Mouse (Mus musculus) bone marrow macrophage, adult 2 months (primary cell): ENCODE results near the gene Acsl5. TPM values are rescaled to one million over a fixed set of nuclear protein-coding genes. Genes with fewer than 3 reads are reported as not detected.
A peak's percentile ranks its signal among the peaks of the same experiment; 100 is the strongest.

ENCODE experiments used
- H3K27ac ChIP-seq: 2 replicates; pipeline ENCODE4 v1.5.1; 2012; ENCODE audit warnings: low read depth, low read length; ENCODE audit not compliant: insufficient read depth
- H3K4me1 ChIP-seq: 2 replicates; pipeline ENCODE4 v1.6.1; 2012; ENCODE audit warnings: low read length; ENCODE audit not compliant: control insufficient read depth, insufficient read depth
- H3K4me3 ChIP-seq: 2 replicates; pipeline ENCODE4 v1.5.1; 2012; ENCODE audit warnings: mild to moderate bottlenecking, low read length, moderate library complexity; ENCODE audit not compliant: insufficient read depth
- CTCF ChIP-seq: IDR thresholded peaks from 2 replicates; pipeline ENCODE4 v1.5.1; 2012; ENCODE audit warnings: low read depth, mild to moderate bottlenecking, low read length, moderate library complexity
- POLR2A ChIP-seq: IDR thresholded peaks from 2 replicates; pipeline ENCODE4 v1.6.1; 2012; ENCODE audit warnings: mild to moderate bottlenecking, low read depth, low read length, borderline replicate concordance
- polyA plus RNA-seq: library from polyadenylated mRNA; stranded (reverse); fragments of >200 nt; gene quantifications from 2 replicates; pipeline ENCODE4 v1.2.4, GENCODE M21; 2012; ENCODE audit not compliant: missing spikeins, insufficient read depth, insufficient read length

Acsl5 gene
- polyA plus RNA-seq, 1 experiment: 84.9 TPM

DNA sequence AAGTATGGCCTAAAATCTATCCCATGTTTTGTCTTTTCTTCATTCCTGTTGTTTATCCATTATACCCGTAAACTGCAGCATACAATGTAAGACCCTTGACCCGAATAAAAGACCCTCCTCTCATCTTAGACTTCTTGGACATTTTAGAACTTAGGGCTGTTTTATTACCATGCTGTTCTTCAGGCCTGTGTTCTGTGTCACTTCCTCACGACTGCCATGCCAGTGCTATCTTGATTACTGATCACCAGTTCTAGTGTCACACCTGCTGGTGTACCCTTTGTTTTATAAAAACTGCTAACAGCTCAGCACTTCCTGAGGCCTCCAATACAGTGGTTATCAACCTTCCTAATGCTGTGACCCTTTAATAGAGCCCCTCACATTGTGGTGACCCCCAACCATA is 43.8 kb downstream of the Acsl5 start:
- no peak for TF ChIP-seq CTCF
- TF ChIP-seq POLR2A: no peak
- peaks cover 59% of the 10 kb centered on the region for H3K4me1 ChIP-seq
- H3K27ac ChIP-seq: no peak overlapping the region
- H3K4me3 ChIP-seq: no peak overlapping the region

DNA sequence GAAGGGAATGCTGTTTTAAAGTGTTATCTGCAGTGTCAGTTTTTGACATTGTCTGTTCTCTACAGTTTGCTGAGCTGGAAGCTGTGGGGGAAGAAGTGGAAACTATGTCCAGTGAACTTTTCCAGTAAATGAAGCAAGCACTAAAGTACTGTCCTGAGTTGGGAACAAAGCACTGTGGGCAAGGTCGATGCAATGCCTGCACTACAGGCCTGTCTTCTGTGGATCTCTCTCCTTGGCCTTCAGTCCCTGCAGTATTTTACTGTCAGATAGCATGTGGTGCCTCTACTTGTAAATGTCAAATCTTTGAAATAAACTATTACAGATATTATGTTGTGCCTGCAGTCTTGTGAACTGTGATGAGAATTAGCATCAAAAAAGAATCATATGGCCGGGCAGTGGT is 44.6 kb downstream of the Acsl5 start:
- Histone ChIP-seq H3K4me1 (peaks cover 59% of the 10 kb centered on the region), H3K27ac (no peak overlapping the region), H3K4me3 (no peak overlapping the region)
- TF ChIP-seq POLR2A (no peak), CTCF (no peak)

DNA sequence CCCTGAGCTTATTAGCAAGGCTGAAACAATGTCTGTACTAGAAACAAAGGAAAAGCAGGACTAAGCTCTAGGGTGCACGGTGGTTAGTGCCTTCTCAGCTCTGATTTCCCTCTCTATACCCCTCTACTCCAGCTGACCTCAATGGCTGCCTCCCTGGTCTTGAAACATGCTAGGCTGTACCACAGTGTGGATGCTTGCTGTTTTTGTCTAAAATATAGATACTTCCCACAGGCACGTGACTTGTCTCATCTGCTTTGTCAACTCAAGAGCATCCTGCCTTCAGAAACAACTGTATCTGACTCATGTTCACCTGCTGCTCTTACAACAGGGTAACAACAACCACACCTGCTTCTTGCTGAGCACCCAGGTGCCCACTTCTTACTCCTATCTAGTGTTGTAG is 45.8 kb downstream of the Acsl5 start:
- TF ChIP-seq CTCF (no peak), POLR2A (no peak)
- Histone ChIP-seq H3K27ac (no peak overlapping the region), H3K4me3 (no peak overlapping the region), H3K4me1 (peaks cover 60% of the 10 kb centered on the region)

DNA sequence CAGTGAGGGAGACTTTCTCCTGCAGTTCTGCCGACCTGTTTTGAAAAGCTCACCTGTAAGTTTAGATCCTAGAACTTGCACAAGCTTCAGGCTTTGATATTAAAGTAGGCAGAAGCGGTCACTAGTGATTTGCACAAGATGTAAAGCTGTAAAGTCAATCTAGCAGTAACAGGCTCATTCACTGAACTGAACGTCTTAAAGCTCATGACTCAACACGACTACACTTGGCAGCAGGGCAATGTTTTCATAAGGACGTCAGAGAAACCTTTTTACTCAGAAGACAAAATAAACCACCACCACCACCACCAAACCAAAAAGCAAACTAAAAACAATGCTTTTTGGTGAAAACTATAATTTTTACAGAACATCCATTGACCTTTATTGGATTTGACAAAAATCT is 46.2 kb downstream of the Acsl5 start:
- Histone ChIP-seq H3K4me1 (peaks cover 55% of the 10 kb centered on the region), H3K27ac (no peak overlapping the region), H3K4me3 (no peak overlapping the region)
- TF ChIP-seq CTCF (no peak), POLR2A (no peak)

DNA sequence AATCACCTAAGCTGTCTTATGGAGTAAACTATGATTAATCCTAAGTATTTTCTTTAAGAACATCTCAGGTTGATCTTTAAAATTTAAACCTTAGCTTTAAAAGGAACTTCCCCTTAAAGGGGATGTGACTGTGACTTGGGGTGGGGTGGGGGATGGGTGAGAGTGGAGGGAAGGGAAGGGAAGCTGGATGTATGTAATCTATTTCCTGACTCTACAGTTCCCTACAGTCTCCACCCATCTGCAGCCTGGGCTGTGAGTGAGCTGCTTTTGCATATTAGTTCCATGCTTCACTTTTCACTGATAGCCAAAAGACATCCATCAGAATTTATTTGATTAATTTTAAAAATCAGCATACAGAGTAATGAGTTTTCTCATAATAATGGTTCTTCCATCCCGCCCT is 47.6 kb downstream of the Acsl5 start:
- Histone ChIP-seq H3K4me3 (no peak overlapping the region), H3K4me1 (peaks cover 42% of the 10 kb centered on the region), H3K27ac (no peak overlapping the region)
- TF ChIP-seq POLR2A (no peak), CTCF (no peak)

DNA sequence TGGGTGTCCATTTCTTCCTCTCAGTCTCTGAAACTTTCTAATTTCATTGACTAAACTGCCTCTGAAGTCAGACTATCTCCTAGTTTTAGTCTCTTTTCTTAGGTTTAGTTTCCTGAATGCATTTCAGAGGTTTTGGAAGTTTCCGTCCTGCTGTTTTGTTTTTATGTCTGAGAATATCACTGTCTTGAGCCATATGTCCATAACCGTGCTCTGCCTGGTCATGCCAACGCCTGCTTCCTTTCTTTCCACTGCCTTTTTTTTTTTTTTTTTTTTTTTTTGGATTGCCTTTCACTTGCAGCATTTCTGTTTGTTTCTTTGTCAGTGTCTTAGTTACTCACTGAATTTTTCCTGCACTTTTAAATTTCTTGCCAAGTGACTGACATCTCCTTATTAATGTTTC is 48.8 kb downstream of the Acsl5 start:
- Histone ChIP-seq H3K4me3 (no peak overlapping the region), H3K27ac (0 out of 2 replicates have a peak overlapping the region, but pooled peaks have one; percentile 21), H3K4me1 (peaks cover 39% of the 10 kb centered on the region)
- TF ChIP-seq CTCF (no peak), POLR2A (no peak)

DNA sequence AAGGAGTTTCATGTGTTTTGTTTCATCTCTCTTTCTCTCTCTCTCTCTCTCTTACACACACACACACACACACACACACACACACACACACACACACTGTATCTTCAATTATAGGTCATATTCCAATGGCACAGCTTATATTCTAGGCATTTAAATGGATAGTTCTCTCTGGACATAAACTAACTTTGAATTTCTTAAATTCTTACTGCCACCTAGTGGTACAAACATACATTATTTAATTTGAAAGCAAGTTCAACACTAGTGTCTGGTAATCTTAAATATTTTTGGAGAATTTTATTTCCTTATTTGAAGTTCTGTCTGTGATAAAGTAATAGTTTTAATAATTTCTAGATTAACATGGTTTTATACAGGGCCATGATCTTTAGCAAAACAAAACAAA is 53.3 kb downstream of the Acsl5 start:
- peaks cover 24% of the 10 kb centered on the region for H3K4me1 ChIP-seq

DNA sequence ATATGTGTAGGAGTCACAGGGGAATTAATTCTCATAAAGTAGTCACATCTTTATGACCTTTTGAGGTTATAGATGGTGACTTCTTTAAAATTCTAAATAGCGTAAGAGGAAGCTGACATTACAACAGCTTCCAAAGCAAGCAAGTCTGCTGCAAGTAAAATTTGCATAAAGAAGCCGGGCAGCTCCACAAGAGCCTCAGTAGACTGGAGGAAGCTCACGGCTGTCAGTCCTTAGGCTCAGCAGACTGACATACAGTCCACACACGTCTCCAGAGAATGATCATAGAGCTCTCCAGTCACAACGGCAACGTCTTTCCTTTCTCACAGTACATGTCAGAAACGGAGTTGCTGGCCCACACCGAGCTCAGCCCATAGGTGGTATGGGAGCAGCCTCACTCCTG is 60.1 kb downstream of the Acsl5 start:
- Histone ChIP-seq H3K4me3 (no peak overlapping the region), H3K27ac (peak overlapping the region; percentile 21; the same call in 1 of the 2 replicates), H3K4me1 (peaks cover 25% of the 10 kb centered on the region)
- no peak for TF ChIP-seq POLR2A
- TF ChIP-seq CTCF: no peak

More for the DNA sequence above, 53.3 kb downstream of the Acsl5 start:
- no peak overlapping the region for H3K27ac ChIP-seq
- no peak overlapping the region for H3K4me3 ChIP-seq
- TF ChIP-seq POLR2A: no peak
- TF ChIP-seq CTCF: no peak

DNA sequence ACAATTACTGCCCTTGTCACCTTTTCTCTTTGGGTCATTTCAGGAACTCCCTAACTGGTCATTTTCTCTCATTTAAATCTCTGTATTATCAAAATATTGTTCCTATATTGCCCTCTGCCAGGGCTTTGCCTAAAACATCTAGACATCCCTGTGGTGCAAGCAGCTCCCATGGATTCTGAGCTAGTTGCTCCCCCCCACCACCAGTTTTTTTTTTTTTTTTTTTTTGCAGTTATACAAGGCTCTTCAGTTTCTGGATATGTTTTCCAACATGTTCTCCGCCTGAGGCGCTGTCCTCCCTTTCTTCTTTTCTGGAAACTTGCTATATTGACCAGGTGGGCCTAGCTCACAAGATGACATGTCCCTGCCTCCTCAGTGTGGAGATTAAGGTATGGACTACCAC is 61.9 kb downstream of the Acsl5 start:
- Histone ChIP-seq H3K27ac (no peak overlapping the region), H3K4me1 (peaks cover 29% of the 10 kb centered on the region), H3K4me3 (no peak overlapping the region)
- TF ChIP-seq POLR2A (no peak), CTCF (no peak)

DNA sequence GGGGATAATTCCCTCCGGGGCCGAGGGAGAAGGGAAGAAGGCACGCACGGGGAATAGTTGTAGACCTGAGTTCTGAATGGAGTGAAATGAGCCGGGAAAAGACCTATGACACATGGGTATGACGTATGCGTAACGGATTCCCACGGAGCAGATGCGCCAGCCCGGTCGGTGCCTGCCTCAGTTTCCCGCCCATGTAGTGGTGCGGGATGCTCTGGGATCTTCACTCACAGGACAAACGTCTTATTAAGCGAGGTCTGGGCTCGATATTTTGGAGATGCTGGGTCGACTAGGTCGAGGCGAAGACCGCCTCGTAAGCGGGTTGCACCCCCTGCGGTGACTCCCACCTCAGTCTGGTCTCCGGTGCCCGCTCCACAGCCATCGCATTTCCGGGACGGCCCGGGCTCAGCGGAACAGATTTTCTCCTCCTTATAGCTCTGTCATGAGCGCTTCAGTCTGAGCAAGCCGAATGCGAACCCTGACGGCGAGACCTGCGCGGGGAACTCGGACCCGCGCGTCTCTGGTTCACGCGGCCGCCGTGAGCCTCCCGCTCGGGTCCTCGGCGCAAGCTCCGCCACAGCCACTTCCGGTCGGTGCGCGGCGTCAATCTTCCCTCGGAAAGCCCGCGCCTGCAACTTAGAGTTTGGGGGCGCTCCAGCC is 63.8 kb downstream of the Acsl5 start, which contains the start of gene Zdhhc6:
TSS of gene Zdhhc6 (minus strand) at position 581 of the 657 bp plus-strand sequence.
- H3K27ac ChIP-seq: peak within 1 kb of the TSS; percentile 89
- H3K4me1 ChIP-seq: peaks cover 37% of the 10 kb centered on the region
- H3K4me3 ChIP-seq: peak within 1 kb of the TSS; percentile 90
- no peak for TF ChIP-seq CTCF
- no peak for TF ChIP-seq POLR2A

DNA sequence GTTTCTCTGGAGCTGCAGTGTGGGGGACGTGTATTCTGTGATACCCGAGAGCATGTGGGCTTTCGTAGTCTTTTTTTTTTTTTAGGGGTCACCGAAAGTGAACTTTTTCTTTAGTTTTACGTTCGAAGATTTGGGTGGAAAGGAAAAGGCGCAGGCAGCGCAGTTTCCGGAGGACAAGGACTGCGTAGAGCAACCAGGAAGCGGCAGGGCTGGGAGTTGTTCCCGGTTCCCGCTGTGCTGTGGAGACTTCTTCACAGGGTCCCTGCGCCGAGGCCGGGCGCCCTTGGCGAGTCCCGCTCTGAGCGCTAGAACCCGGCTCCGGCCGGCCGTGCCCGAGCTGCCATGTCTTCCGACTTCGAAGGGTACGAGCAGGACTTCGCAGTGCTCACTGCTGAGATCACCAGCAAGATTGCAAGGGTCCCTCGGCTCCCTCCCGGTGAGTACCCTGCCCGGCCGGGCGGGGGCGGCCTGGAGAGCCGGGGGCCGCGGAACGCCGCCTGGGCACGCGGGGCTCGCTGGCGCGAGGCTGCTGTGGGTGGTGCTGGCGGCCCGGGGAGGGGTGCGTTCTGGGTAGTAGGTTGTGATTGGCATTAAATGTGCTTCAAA is 64.5 kb downstream of the Acsl5 start, which contains the start of gene Vti1a:
TSS of gene Vti1a (plus strand) at position 187 of the 606 bp plus-strand sequence.
- no peak for TF ChIP-seq POLR2A
- no peak for TF ChIP-seq CTCF
- Histone ChIP-seq H3K4me1 (peaks cover 37% of the 10 kb centered on the region), H3K4me3 (peak within 1 kb of the TSS; percentile 90), H3K27ac (peak within 1 kb of the TSS; percentile 89)
